Mouse (Mus musculus): ENCODE measurements around the gene Capn13.

GRCm38 (mm10) chr17:73385940-73386339, 14.7 kb downstream of the Capn13 start:
- no peak for TF ChIP-seq CTCF (IDR thresholded peaks at IDR 0.05; ENCODE audit: borderline replicate concordance, insufficient read depth, low read length)
- no peak for TF ChIP-seq POLR2A (IDR thresholded peaks at IDR 0.05; ENCODE audit: low read depth, low read length)
